Mouse (Mus musculus): ENCODE measurements at regions not wholly inside any gene's neighbourhood (a gene's known extent, or its start where the extent isn't known, plus 50 kb on each side); places are given as distances from the start of the nearest gene placed in this dataset.

DNA sequence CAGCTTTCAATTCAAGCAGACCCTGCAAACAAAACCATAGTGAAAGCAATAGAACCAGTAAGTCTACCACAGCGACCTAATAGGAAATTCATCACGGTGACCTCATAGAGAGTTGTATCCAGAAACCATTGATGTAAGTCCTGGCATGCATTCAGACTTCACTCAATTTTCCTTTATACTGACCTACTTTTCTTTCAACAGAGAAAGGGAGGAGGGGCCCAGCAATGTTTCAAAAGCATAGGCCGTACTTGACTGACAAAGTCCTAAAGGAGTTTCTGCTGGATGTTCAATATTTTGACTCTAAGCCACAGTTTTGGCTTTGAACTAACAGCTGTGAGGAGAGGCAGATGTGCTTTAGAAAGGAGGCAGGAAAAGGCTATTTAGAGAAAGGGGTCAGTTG, 88.4 kb downstream of the AI593442 start:
- Histone ChIP-seq H3K27ac (no peak overlapping the region), H3K36me3 (ENCODE audit: inconsistent target) (no peaks in the 10 kb centered on the region), H3K4me3 (ENCODE audit: inconsistent target) (no peak overlapping the region), H3K79me2 (ENCODE audit: inconsistent target) (no peaks in the 10 kb centered on the region)
- WGBS (ENCODE audit: missing documents) = 92% methylated on average over 3 of the region's 3 CpGs

DNA sequence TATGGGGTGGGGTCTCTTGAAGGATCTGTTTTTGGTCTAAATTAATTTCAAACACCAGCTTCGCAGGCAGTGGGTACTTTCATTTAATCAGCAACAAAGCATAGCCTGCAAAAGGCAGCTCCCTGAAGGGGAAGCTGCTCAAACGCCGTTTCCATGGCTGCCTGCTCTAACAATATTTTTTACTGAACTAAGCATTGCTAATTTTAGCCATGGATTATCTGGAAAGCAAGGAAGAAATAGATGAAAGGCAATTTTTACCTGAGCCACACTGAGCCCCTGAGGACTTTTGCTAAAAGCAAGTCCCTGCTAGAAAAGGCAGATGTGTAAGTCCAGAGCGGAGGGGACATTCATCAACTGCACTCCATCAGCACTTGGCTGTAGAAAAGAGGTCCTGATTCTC, 105.5 kb downstream of the AI593442 start:
- Histone ChIP-seq H3K36me3 (ENCODE audit: inconsistent target) (no peaks in the 10 kb centered on the region), H3K79me2 (ENCODE audit: inconsistent target) (no peaks in the 10 kb centered on the region), H3K27ac (no peak overlapping the region), H3K4me3 (ENCODE audit: inconsistent target) (no peak overlapping the region)
- 56% methylated on average over 4 of the region's 4 CpGs for WGBS (ENCODE audit: missing documents)

DNA sequence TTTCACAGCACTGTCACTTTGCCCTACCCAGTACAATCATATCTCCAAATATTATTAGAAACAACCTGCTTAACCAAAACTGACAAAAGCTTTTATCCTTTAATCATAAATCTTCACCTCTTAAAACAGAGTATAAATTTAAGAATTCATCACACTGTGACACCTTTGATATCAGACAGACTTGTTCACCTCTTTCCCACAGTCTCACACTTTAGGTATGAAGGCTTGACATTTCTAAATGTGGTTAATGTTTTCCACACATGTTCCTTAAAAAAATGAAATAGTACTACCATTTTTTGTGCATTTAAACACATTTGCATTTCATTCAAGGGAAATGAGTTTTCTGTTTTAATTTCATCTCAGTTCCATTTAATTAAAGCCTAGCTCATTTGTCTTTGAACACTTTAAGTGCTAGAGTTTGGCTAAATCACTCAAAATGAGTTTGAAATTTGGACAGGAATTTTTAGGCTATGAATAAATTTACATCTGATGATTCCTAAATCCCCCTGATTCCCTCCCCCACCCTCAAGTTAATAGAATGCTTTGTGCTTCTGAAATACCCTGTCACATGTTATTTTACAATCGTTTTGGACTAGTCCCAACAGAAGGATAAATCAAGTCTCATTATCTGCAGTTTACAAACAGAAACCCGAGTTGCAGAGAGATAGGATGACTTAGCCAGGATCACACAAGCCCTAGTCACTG, 127.9 kb downstream of the AI593442 start:
- H3K4me3 ChIP-seq (ENCODE audit: inconsistent target) = no peak overlapping the region
- WGBS (ENCODE audit: missing documents) = 86% methylated on average over 2 of the region's 2 CpGs
- no peaks in the 10 kb centered on the region for H3K79me2 ChIP-seq (ENCODE audit: inconsistent target)

DNA sequence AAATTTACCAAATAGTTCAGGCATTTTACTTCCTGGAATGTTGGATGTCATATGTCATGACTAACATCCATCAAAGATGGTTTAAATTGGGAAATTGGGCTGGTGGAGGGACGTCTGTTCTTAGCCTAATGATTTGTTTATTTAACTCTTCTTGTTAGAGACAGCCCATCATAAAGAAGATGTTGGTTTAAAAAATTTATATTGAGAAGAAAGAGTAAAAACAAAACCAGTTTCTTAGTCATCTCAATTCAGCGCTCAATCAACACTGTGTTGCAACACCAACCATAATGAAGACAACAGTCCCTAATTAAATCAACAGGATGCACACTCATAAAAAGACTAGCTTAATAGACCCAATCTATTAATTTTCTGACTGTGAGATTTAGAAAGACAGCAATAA, 133.5 kb downstream of the AI593442 start:
- H3K27ac ChIP-seq = no peak overlapping the region
- H3K36me3 ChIP-seq (ENCODE audit: inconsistent target) = no peaks in the 10 kb centered on the region
- no peak overlapping the region for H3K4me3 ChIP-seq (ENCODE audit: inconsistent target)
- WGBS (ENCODE audit: missing documents) = 75% methylated on average over 2 of the region's 2 CpGs
- H3K79me2 ChIP-seq (ENCODE audit: inconsistent target) = no peaks in the 10 kb centered on the region

More for the DNA sequence above, 127.9 kb downstream of the AI593442 start:
- no peak overlapping the region for H3K27ac ChIP-seq
- no peaks in the 10 kb centered on the region for H3K36me3 ChIP-seq (ENCODE audit: inconsistent target)

DNA sequence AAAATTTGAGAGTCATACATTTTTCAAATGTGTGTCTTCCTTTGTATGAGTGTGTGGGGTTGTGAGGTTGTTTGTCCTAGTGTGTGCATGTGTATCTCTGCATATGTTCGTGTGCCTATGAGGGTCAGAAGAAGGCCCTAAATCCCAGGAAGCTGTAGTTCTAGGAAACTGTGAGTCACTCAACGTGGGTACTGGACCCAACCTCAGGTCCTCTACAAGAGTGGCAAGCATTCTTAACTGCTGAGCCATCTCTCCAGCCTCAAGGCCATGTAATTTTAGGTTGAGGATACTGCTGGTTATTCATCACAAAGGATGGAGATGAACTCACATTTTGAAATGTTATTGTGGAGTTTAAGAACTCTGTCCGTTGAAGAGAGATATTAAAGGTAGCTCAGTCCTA, 140.5 kb downstream of the AI593442 start:
- Histone ChIP-seq H3K27ac (no peak overlapping the region), H3K4me3 (ENCODE audit: inconsistent target) (no peak overlapping the region), H3K79me2 (ENCODE audit: inconsistent target) (no peaks in the 10 kb centered on the region), H3K36me3 (ENCODE audit: inconsistent target) (no peaks in the 10 kb centered on the region)
- 81% methylated on average over 3 of the region's 3 CpGs for WGBS (ENCODE audit: missing documents)

DNA sequence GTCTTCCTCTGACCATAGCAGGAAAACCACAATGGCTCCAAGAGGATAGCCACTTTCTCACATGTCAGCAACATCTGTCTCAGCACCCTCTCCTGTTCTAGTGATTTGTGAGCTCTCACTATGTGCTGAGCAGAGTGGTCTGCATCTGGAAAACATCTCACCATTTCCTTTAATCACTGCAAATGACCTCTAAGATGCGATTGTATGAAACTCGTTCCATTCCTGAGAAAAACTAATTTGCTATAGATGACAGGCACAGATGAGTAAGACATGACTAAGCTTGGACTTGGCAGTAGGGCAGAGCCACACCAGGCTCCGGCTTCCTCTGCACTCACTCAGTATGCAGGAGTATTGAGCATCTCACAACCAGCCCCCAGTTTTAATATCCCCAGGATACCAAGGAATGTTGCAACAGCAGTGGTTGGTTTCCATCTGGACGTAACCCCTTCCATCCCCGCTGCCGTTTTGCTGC, 150.1 kb downstream of the AI593442 start:
- 83% methylated on average over 6 of the region's 6 CpGs for WGBS (ENCODE audit: missing documents)
- Histone ChIP-seq H3K4me3 (ENCODE audit: inconsistent target) (no peak overlapping the region), H3K79me2 (ENCODE audit: inconsistent target) (no peaks in the 10 kb centered on the region), H3K27ac (no peak overlapping the region), H3K36me3 (ENCODE audit: inconsistent target) (no peaks in the 10 kb centered on the region)

DNA sequence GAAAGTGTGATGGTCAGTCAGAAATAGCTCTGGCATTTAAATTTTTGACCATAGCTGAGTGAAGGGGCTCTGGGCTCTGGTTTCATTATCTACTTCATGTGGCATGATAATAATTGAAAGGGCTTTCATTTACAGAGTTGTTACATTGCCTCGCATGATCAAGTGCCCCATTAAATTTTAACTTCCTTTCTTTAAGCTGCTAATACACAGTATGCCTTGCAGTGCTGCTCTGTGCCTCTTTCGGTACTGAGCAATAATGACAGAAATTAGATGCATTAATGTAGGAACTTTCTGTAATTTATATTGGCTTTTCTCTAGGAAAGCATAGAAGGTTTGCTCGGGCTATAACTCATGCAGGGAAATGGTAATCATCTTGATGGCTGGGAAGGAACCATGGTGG, 179.1 kb downstream of the AI593442 start:
- Histone ChIP-seq H3K27ac (no peak overlapping the region), H3K36me3 (ENCODE audit: inconsistent target) (no peaks in the 10 kb centered on the region), H3K79me2 (ENCODE audit: inconsistent target) (no peaks in the 10 kb centered on the region), H3K4me3 (ENCODE audit: inconsistent target) (no peak overlapping the region)
- 93% methylated on average over 3 of the region's 3 CpGs for WGBS (ENCODE audit: missing documents)

DNA sequence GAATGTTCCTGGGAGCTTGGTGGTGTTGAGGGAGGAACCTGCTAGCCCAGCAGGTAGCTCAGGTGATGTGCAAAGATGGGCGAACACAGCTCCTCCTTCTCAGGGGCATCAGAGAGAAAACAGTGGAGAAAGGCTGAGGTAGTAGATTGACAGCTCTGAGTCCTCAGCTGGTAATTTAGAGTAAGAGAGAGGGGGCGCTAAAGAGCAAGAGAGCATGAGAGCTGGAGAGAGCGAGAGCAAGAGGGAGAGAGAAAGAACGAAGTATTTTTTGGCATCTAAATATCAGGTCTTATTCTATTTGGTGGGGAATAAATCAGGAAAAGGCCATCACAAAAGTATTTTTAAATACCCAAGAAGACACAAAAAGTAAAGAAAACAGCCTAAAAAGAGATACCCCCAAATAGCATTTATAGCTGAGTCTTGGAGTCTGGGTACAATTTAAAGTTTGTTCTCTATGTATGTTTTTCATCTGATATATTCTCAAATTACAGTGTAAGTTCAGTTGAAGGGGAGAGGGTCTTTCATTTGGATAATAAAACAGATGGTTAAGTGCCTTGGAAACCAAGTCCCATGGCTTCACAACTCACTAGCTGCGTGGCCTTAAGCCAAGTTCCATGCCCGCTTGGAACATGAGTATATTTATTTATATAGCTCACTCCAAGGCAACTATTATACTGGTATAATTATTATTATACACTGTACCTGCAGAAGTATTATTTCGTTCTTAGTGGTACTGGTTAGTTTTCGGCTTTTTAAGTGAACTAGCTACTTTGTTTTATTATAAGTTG, 183.9 kb downstream of the AI593442 start:
- H3K79me2 ChIP-seq (ENCODE audit: inconsistent target) = no peaks in the 10 kb centered on the region
- WGBS (ENCODE audit: missing documents) = 70% methylated on average over 8 of the region's 8 CpGs
- H3K27ac ChIP-seq = no peak overlapping the region
- no peak overlapping the region for H3K4me3 ChIP-seq (ENCODE audit: inconsistent target)
- no peaks in the 10 kb centered on the region for H3K36me3 ChIP-seq (ENCODE audit: inconsistent target)

DNA sequence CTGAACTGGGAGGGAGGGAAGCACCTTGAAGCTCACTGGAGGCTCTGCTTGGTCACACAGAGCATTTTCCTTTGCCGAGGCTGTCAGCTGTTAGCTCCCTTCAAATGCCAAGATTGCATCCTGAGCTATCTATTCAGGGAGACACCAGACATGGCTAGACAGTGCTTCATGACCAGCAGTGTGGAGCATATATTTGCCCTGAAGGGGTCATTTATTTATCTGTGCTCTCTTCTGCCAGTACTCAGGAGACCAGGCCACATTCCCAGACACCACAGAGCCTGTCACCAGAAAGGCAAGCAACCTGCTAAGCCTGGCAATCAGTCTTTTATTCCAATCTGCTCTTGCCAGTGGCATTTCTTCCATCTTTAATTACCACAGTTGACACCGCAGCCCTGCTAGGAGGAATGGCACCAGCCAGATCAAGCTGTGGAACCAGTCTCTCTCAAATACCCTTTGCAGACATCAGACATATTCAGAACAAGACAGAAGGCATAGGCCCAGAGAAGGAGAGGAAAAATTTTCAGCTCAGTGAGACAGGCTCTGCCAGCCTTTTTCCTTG, 186.6 kb downstream of the AI593442 start:
- Histone ChIP-seq H3K36me3 (ENCODE audit: inconsistent target) (no peaks in the 10 kb centered on the region), H3K27ac (no peak overlapping the region), H3K4me3 (ENCODE audit: inconsistent target) (no peak overlapping the region), H3K79me2 (ENCODE audit: inconsistent target) (no peaks in the 10 kb centered on the region)
- 85% methylated on average over 2 of the region's 2 CpGs for WGBS (ENCODE audit: missing documents)

DNA sequence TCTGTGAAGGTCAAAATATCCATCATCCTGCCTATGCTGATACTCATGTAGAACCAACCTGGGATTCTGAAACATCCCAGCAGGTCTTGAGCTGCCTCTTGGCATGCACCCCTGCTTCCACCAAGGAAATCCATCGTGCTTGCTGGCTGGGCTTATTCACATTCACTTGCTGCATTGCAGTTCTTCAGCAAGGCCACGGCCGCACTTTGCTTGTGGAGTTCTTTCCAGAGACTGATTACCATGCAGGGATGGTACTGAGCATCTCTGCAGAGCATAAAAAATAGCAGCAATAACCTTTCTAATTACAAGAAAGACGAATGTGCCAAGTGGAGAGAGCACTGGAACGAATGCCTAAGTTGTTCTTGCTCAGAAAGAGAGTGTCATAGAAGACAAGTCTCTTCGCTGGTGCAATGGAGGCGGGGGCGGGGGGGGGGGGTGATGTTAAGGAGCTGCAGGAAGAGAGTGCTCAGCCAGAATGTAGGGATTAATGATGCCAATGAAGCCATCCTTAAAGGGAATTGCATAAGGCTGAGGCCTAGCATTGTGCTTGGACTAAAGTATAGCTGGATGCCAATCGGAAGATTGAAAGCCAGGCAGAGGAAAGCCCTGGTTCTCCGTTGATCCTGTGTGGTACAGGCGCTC, 205.9 kb downstream of the AI593442 start:
- Histone ChIP-seq H3K27ac (no peak overlapping the region), H3K79me2 (ENCODE audit: inconsistent target) (no peaks in the 10 kb centered on the region), H3K4me3 (ENCODE audit: inconsistent target) (no peak overlapping the region), H3K36me3 (ENCODE audit: inconsistent target) (no peaks in the 10 kb centered on the region)
- 92% methylated on average over 11 of the region's 11 CpGs for WGBS (ENCODE audit: missing documents)

DNA sequence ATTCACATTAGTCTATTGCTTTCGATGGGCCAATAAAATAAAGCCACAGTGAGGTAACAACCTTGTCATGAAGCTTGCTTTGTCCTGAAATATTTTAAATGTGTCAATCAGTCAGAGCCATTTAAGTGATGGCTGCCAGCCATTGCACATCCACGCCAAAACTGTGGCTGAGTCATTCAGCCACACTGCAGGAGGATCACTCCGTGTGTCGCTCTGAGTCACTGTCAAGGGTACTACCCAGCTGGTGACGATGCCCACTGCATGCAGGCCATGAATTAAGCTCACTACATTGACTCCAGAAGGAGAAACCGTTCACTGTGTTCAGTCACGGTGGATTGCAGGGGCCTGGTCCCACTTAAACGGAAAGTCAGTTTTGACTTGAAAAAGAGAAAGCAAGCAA, 206.7 kb downstream of the AI593442 start:
- H3K4me3 ChIP-seq (ENCODE audit: inconsistent target) = no peak overlapping the region
- H3K79me2 ChIP-seq (ENCODE audit: inconsistent target) = no peaks in the 10 kb centered on the region
- 89% methylated on average over 8 of the region's 8 CpGs for WGBS (ENCODE audit: missing documents)
- no peak overlapping the region for H3K27ac ChIP-seq
- H3K36me3 ChIP-seq (ENCODE audit: inconsistent target) = no peaks in the 10 kb centered on the region

DNA sequence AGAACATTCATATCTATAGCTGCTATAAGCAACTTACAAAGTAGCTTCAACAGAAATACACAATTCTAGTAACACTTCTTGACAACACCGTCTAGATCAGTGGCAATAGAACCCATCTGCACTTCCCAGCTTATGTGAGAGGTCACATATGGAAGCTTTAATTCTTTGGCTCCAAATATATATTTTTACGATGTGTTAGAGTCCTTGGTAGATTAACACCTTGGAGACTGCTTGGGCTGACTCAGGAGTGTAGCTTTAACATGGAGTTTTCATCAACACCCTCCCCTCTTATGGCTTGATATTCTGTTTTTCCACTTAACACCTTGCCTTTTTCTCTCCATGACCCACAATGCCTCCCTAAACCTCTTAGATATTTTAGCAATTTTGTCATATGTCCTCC, 221.1 kb downstream of the AI593442 start:
- Histone ChIP-seq H3K4me3 (ENCODE audit: inconsistent target) (no peak overlapping the region), H3K27ac (no peak overlapping the region), H3K79me2 (ENCODE audit: inconsistent target) (no peaks in the 10 kb centered on the region), H3K36me3 (ENCODE audit: inconsistent target) (no peaks in the 10 kb centered on the region)
- WGBS (ENCODE audit: missing documents) = 96% methylated on average over 2 of the region's 2 CpGs

DNA sequence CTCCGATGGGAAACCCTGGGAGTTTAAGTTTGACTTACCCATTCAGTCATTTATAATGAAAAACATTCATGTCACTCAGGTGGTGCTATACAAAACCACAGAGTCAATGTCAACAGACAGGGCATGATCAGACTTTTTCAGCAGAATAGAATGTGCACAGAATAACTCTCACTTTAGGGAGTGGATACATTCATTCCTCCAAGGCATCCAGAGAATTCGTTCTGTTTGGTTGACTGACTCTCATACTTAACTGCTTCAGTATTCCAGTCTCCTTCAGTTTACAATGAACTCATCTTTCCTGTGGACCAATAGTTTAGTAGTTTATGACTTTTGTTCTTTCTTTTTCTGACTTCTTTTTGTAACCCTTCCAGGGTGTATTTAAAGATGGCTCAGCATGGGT, 225.1 kb downstream of the AI593442 start:
- no peaks in the 10 kb centered on the region for H3K36me3 ChIP-seq (ENCODE audit: inconsistent target)
- WGBS (ENCODE audit: missing documents) = 97% methylated on average over 2 of the region's 2 CpGs
- H3K79me2 ChIP-seq (ENCODE audit: inconsistent target) = no peaks in the 10 kb centered on the region
- no peak overlapping the region for H3K4me3 ChIP-seq (ENCODE audit: inconsistent target)
- H3K27ac ChIP-seq = no peak overlapping the region

DNA sequence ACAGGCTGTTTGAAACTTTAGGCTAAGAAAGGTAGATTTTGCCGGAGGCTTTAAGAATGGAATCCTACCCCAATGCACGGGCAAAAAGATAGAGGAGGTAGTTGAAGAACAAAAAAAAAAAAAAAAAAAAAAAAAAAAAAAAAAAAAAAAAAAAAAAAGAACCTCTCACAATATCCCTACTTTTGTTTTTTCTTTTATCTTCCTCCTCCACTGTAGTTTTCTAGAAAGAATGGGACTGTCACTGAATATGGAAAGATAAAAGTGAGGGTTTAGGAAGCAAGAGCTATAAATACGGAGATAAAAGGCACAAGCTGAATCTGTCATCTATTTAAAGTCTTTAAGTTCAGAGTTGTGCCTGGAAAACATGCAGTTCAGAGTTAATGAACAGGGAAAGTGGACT, 227.8 kb downstream of the AI593442 start:
- Histone ChIP-seq H3K36me3 (ENCODE audit: inconsistent target) (no peaks in the 10 kb centered on the region), H3K4me3 (ENCODE audit: inconsistent target) (no peak overlapping the region), H3K27ac (no peak overlapping the region), H3K79me2 (ENCODE audit: inconsistent target) (no peaks in the 10 kb centered on the region)
- WGBS (ENCODE audit: missing documents) = 89% methylated on average over 3 of the region's 3 CpGs

DNA sequence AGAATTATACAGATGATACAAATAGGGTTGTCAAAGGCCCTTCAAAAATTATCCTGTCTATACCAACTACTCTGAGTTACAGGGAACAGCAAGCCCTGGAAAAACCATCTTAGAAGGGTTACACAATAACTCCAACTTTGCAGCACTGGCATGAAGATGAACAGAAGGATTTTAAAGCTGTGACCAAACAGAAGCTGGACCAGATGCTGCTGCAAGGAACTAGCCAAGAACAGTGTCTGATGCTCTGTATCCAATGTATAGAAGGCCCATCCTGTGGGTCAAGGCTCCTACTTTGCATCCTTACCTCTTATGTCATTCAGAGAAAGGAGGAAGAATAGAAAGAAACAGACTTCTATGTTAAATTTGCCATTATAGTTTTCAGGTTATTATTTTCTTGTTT, 231.3 kb downstream of the AI593442 start:
- Histone ChIP-seq H3K36me3 (ENCODE audit: inconsistent target) (no peaks in the 10 kb centered on the region), H3K79me2 (ENCODE audit: inconsistent target) (no peaks in the 10 kb centered on the region), H3K4me3 (ENCODE audit: inconsistent target) (no peak overlapping the region), H3K27ac (no peak overlapping the region)
